ENCODE assay signal across 13 mouse cellular contexts in the genomic region with DNA sequence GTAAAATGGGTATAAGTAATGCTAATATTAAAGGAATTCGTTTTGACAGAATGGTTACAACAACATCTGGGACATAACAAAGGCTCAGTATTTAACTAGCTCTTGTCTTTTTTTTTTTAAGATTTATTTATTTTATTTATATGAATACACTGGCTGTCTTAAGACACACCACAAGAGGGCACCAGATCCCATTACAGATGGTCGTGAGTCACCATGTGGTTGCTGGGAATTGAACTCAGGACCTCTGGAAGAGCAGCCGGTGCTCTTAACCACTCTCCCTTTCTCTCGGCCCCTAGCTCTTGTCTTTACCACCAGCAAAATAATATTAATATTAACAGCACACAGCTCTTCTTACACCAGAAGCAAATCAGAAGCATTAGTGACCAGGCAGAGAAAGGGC. TPM values are rescaled to one million over a fixed set of nuclear protein-coding genes. Genes with fewer than 3 reads are reported as not detected.
A peak's percentile ranks its signal among the peaks of the same experiment; 100 is the strongest.
DNase-seq lines count a peak whose midpoint lies in the region; ATAC-seq lines count a peak whose summit lies in the region.
"Had no signal": no experiment of that assay in that cellular context is flagged by ENCODE, and none has a peak within 500 bp of the region (broad histone marks: within the 10 kb centered on the region; RNA-seq: fewer than 3 reads in every experiment).

No protein-coding gene starts in this region.

- H3K36me3 ChIP-seq in forebrain, embryonic 10.5 days (replicated peaks), result peaks cover 18% of the 10 kb centered on the region
- no peaks in the 10 kb centered on the region for H3K36me3 ChIP-seq in forebrain, embryonic 16.5 days (ENCODE audit: control insufficient read depth, insufficient read depth)
- H3K36me3 ChIP-seq in lung, embryonic 16.5 days (ENCODE audit: control insufficient read depth, insufficient read depth, low read length), result peaks cover 4% of the 10 kb centered on the region; the same call in 1 of the 2 replicates
- H3K36me3 ChIP-seq in forebrain, embryonic 13.5 days (ENCODE audit: poor library complexity, severe bottlenecking), result peaks cover 17% of the 10 kb centered on the region

- no peak overlapping the region for H3K9ac ChIP-seq in forebrain, embryonic 16.5 days (replicated peaks; ENCODE audit: low read depth, low read length)
- H3K9ac ChIP-seq in lung, embryonic 16.5 days (ENCODE audit: low read length), result no peak overlapping the region
- H3K9ac ChIP-seq in forebrain, embryonic 13.5 days, result no peak overlapping the region

- H3K27ac ChIP-seq in forebrain, embryonic 10.5 days, result peak overlapping the region; percentile 94; the same call in 1 of the 2 replicates
- no peak overlapping the region for H3K27ac ChIP-seq in forebrain, embryonic 16.5 days (ENCODE audit: low read length)
- peak overlapping the region; percentile 77 for H3K27ac ChIP-seq in lung, embryonic 16.5 days (ENCODE audit: low read length)
- H3K27ac ChIP-seq in forebrain, embryonic 13.5 days, result no peak overlapping the region; the same call in 1 of the 2 replicates

- no peak for ATAC-seq in forebrain, embryonic 16.5 days
- ATAC-seq in lung, embryonic 16.5 days (ENCODE audit: low read depth), result no peak
- no peak for ATAC-seq in forebrain, embryonic 13.5 days
- no peak for ATAC-seq in CD4-positive, CD25-positive, alpha-beta regulatory T cell, adult 4 months

- WGBS in forebrain, embryonic 10.5 days, result 64% methylated on average over 4 of the region's 4 CpGs
- WGBS in forebrain, embryonic 16.5 days, result 64% methylated on average over 4 of the region's 4 CpGs
- 60% methylated on average over 4 of the region's 4 CpGs for WGBS in lung, embryonic 16.5 days
- 64% methylated on average over 4 of the region's 4 CpGs for WGBS in forebrain, embryonic 13.5 days

- DNase-seq in forebrain, embryonic 10.5 days (ENCODE audit: extremely low spot score, low spot score), result no peak
- DNase-seq in lung, postnatal 10 days, result no peak
- DNase-seq in retina, postnatal 1 day, result peak; percentile 22
- DNase-seq in heart, adult 18-20 months, result no peak
- DNase-seq: adrenal gland, postnatal 14 days; embryo, embryonic 11 days; heart, postnatal 10 days; kidney, postnatal 10 days; thymus, adult 2 months had no signal

- no peak overlapping the region for H3K4me2 ChIP-seq in forebrain, embryonic 16.5 days (ENCODE audit: low read length)
- no peak overlapping the region for H3K4me2 ChIP-seq in lung, embryonic 16.5 days (ENCODE audit: low read depth, low read length)
- no peak overlapping the region for H3K4me2 ChIP-seq in forebrain, embryonic 13.5 days

- no peaks in the 10 kb centered on the region for H3K9me3 ChIP-seq in forebrain, embryonic 10.5 days
- H3K9me3 ChIP-seq in forebrain, embryonic 16.5 days (ENCODE audit: control insufficient read depth, low read length), result no peaks in the 10 kb centered on the region
- H3K9me3 ChIP-seq in lung, embryonic 16.5 days (ENCODE audit: control insufficient read depth, low read length), result no peaks in the 10 kb centered on the region
- H3K9me3 ChIP-seq in forebrain, embryonic 13.5 days (replicated peaks), result no peaks in the 10 kb centered on the region

- no peaks in the 10 kb centered on the region for H3K27me3 ChIP-seq in forebrain, embryonic 10.5 days (ENCODE audit: poor library complexity, severe bottlenecking)
- H3K27me3 ChIP-seq in forebrain, embryonic 16.5 days (replicated peaks; ENCODE audit: control insufficient read depth, insufficient read depth, low read length), result no peaks in the 10 kb centered on the region
- H3K27me3 ChIP-seq in lung, embryonic 16.5 days (ENCODE audit: control insufficient read depth, insufficient read depth, low read depth, low read length), result no peaks in the 10 kb centered on the region
- H3K27me3 ChIP-seq in forebrain, embryonic 13.5 days, result no peaks in the 10 kb centered on the region

- no peak overlapping the region for H3K4me3 ChIP-seq in forebrain, embryonic 10.5 days
- H3K4me3 ChIP-seq in forebrain, embryonic 16.5 days (replicated peaks; ENCODE audit: low read length), result no peak overlapping the region
- no peak overlapping the region for H3K4me3 ChIP-seq in lung, embryonic 16.5 days (ENCODE audit: low read length)
- H3K4me3 ChIP-seq in forebrain, embryonic 13.5 days, result peak overlapping the region; percentile 74; the same call in 1 of the 2 replicates

- peaks cover 35% of the 10 kb centered on the region for H3K4me1 ChIP-seq in forebrain, embryonic 10.5 days
- peaks cover 15% of the 10 kb centered on the region for H3K4me1 ChIP-seq in forebrain, embryonic 16.5 days (replicated peaks; ENCODE audit: control insufficient read depth, insufficient read depth, low read length)
- H3K4me1 ChIP-seq in lung, embryonic 16.5 days (replicated peaks; ENCODE audit: control insufficient read depth, insufficient read depth, low read length), result peaks cover 58% of the 10 kb centered on the region
- H3K4me1 ChIP-seq in forebrain, embryonic 13.5 days, result peaks cover 21% of the 10 kb centered on the region

RNA-seq across cellular contexts. Expression of gene Rhou, which starts 1.1 kb away (rescaled TPM):
- polyA plus RNA-seq in forebrain, embryonic 10.5 days (2016; fragmentation: Nextera tagmentation; extraction: Ambion mirVana), result 5.9 and 6.0 TPM in 2 replicates
- 8.8 and 9.5 TPM in 2 replicates for polyA plus RNA-seq in forebrain, embryonic 16.5 days (2015; fragmentation: Nextera tagmentation; extraction: Ambion mirVana)
- 7.8 and 8.3 TPM in 2 replicates for polyA plus RNA-seq in lung, embryonic 16.5 days (2015; fragmentation: Nextera tagmentation; extraction: Ambion mirVana)
- 8.3 and 8.9 TPM in 2 replicates for polyA plus RNA-seq in forebrain, embryonic 13.5 days (2015; fragmentation: Nextera tagmentation; extraction: Ambion mirVana)
- total RNA-seq in heart, adult 18-20 months (2021), result 1 to 10 TPM; 6.3 to 8.9 TPM
- polyA plus RNA-seq in CD4-positive, CD25-positive, alpha-beta regulatory T cell, adult 4 months (2017; shearing (Covaris generic)), result under 1 TPM in 1 of 2 experiments, not detected in 1; 0.42 TPM

Comparison
In these comparisons a context has a peak if more than half of its experiments do, and no peak if none do; other contexts are left out.
1. H3K27ac ChIP-seq: peak in forebrain, embryonic 10.5 days (single experiment) and lung, embryonic 16.5 days (single experiment); none in forebrain, embryonic 16.5 days (single experiment) and forebrain, embryonic 13.5 days (single experiment).